8 mouse cellular contexts compared by ENCODE assay signal in genomic region chr5:122209591-122210368, GRCm38 (mm10). TPM values are rescaled to one million over a fixed set of nuclear protein-coding genes. Genes with fewer than 3 reads are reported as not detected.
DNase-seq lines count a peak whose midpoint lies in the region; ATAC-seq and TF ChIP-seq lines count a peak whose summit lies in the region.

No protein-coding gene starts in this region.

- H3K27ac ChIP-seq in hindbrain, embryonic 12.5 days, result peak overlapping the region; percentile 26; the same call in 1 of the 2 replicates
- H3K27ac ChIP-seq in limb, embryonic 14.5 days (replicated peaks; ENCODE audit: low read depth, low read length), result peak overlapping the region; percentile 43
- H3K27ac ChIP-seq in midbrain, embryonic 13.5 days, result no peak overlapping the region

- peaks cover 14% of the 10 kb centered on the region for H3K4me1 ChIP-seq in hindbrain, embryonic 12.5 days
- H3K4me1 ChIP-seq in limb, embryonic 14.5 days (ENCODE audit: control insufficient read depth, insufficient read depth, low read length), result peaks cover 13% of the 10 kb centered on the region
- H3K4me1 ChIP-seq in midbrain, embryonic 13.5 days (replicated peaks), result peaks cover 15% of the 10 kb centered on the region

- DNase-seq in CD4-positive helper T cell, adult 2 months (ENCODE audit: low read depth, low spot score), result peak; percentile 79
- peak; percentile 62 for DNase-seq in adrenal gland, postnatal 14 days
- DNase-seq in forelimb bud, embryonic 11.5 days (ENCODE audit: low read depth, low spot score), result peak; percentile 76
- DNase-seq in limb, embryonic 14.5 days (ENCODE audit: low spot score), result peak; percentile 82
- DNase-seq in splenic B cell, adult 2 months (ENCODE audit: low read depth, low spot score), result peak; percentile 90
- no peak for DNase-seq in right cerebral cortex, adult 2 months (ENCODE audit: low spot score in 2 of 2)

- H3K4me2 ChIP-seq in hindbrain, embryonic 12.5 days (replicated peaks), result peak overlapping the region; percentile 52
- peak overlapping the region; percentile 61 for H3K4me2 ChIP-seq in limb, embryonic 14.5 days (replicated peaks; ENCODE audit: low read depth, low read length, severe bottlenecking)
- peak overlapping the region; percentile 55 for H3K4me2 ChIP-seq in midbrain, embryonic 13.5 days (replicated peaks)

- 0 out of 2 replicates have a peak, but pooled peaks have one; percentile 35 for ATAC-seq in hindbrain, embryonic 12.5 days (ENCODE audit: low FRiP score)
- ATAC-seq in limb, embryonic 14.5 days (ENCODE audit: low FRiP score, low read depth), result peak; percentile 88
- peak; percentile 71; the same call in 1 of the 2 replicates for ATAC-seq in midbrain, embryonic 13.5 days

- no peaks in the 10 kb centered on the region for H3K27me3 ChIP-seq in hindbrain, embryonic 12.5 days
- H3K27me3 ChIP-seq in limb, embryonic 14.5 days (ENCODE audit: control insufficient read depth, insufficient read depth, low read length), result no peaks in the 10 kb centered on the region
- H3K27me3 ChIP-seq in midbrain, embryonic 13.5 days, result no peaks in the 10 kb centered on the region
- no peaks in the 10 kb centered on the region for H3K27me3 ChIP-seq in splenic B cell, adult 2 months (ENCODE audit: control insufficient read depth, insufficient read depth, low read length, poor library complexity, severe bottlenecking)

- 5% methylated on average over 20 of the region's 21 CpGs for WGBS in hindbrain, embryonic 12.5 days
- 7% methylated on average over 16 of the region's 21 CpGs for WGBS in limb, embryonic 14.5 days
- 2% methylated on average over 19 of the region's 21 CpGs for WGBS in midbrain, embryonic 13.5 days

- no peaks in the 10 kb centered on the region for H3K36me3 ChIP-seq in hindbrain, embryonic 12.5 days
- no peaks in the 10 kb centered on the region for H3K36me3 ChIP-seq in limb, embryonic 14.5 days (ENCODE audit: control insufficient read depth, insufficient read depth, low read length)
- H3K36me3 ChIP-seq in midbrain, embryonic 13.5 days, result no peaks in the 10 kb centered on the region
- peaks cover 5% of the 10 kb centered on the region for H3K36me3 ChIP-seq in splenic B cell, adult 2 months (ENCODE audit: control insufficient read depth, insufficient read depth, low read length, poor library complexity, severe bottlenecking)

- TF ChIP-seq POLR2A in limb, embryonic 14.5 days (IDR thresholded peaks at IDR 0.05; ENCODE audit: borderline replicate concordance, extremely low read depth, insufficient read depth, insufficient read length), result no peak

- peak overlapping the region; percentile 22 for H3K4me3 ChIP-seq in hindbrain, embryonic 12.5 days
- peak overlapping the region; percentile 33 for H3K4me3 ChIP-seq in limb, embryonic 14.5 days (replicated peaks; ENCODE audit: low read length)
- H3K4me3 ChIP-seq in midbrain, embryonic 13.5 days (replicated peaks), result peak overlapping the region; percentile 30

- H3K9ac ChIP-seq in hindbrain, embryonic 12.5 days, result peak overlapping the region; percentile 47; the same call in 1 of the 2 replicates
- peak overlapping the region; percentile 54 for H3K9ac ChIP-seq in limb, embryonic 14.5 days (ENCODE audit: low read depth, low read length, severe bottlenecking)
- peak overlapping the region; percentile 60 for H3K9ac ChIP-seq in midbrain, embryonic 13.5 days (replicated peaks)

- H3K9me3 ChIP-seq in hindbrain, embryonic 12.5 days (replicated peaks), result 0 out of 2 replicates have a peak, but pooled peaks cover 4% of the 10 kb centered on the region
- no peaks in the 10 kb centered on the region for H3K9me3 ChIP-seq in limb, embryonic 14.5 days (ENCODE audit: control insufficient read depth, low read length)
- H3K9me3 ChIP-seq in midbrain, embryonic 13.5 days, result no peaks in the 10 kb centered on the region

RNA-seq across cellular contexts. Expression of gene Hvcn1, which starts 3.2 kb away (rescaled TPM):
- total RNA-seq in adrenal gland, postnatal 14 days (2021), result 2.4 and 16.0 TPM in 2 replicates
- polyA plus RNA-seq in hindbrain, embryonic 12.5 days (2016; fragmentation: Nextera tagmentation; extraction: Ambion mirVana), result 6.5 and 6.7 TPM in 2 replicates
- polyA plus RNA-seq in limb, embryonic 14.5 days (2012; rRNA removed), result 9.6 and 10.4 TPM in 2 replicates
- polyA plus RNA-seq in limb, embryonic 14.5 days (2014; fragmentation: Nextera tagmentation; extraction: Ambion mirVana), result 8.6 and 8.9 TPM in 2 replicates
- 4.0 and 4.1 TPM in 2 replicates for polyA plus RNA-seq in midbrain, embryonic 13.5 days (2015; fragmentation: Nextera tagmentation; extraction: Ambion mirVana)

RNA-seq across cellular contexts. Expression of gene Ppp1cc, which starts 51.7 kb away (rescaled TPM):
- total RNA-seq in adrenal gland, postnatal 14 days (2021), result 155 and 191 TPM in 2 replicates
- polyA plus RNA-seq in hindbrain, embryonic 12.5 days (2016; fragmentation: Nextera tagmentation; extraction: Ambion mirVana), result 286 and 293 TPM in 2 replicates
- polyA plus RNA-seq in limb, embryonic 14.5 days (2012; rRNA removed), result 273 and 275 TPM in 2 replicates
- polyA plus RNA-seq in limb, embryonic 14.5 days (2014; fragmentation: Nextera tagmentation; extraction: Ambion mirVana), result 234 TPM in 2 replicates
- 235 and 262 TPM in 2 replicates for polyA plus RNA-seq in midbrain, embryonic 13.5 days (2015; fragmentation: Nextera tagmentation; extraction: Ambion mirVana)

RNA-seq across cellular contexts. Expression of gene Tctn1, which starts 54.5 kb away (rescaled TPM):
- 12.7 and 14.5 TPM in 2 replicates for total RNA-seq in adrenal gland, postnatal 14 days (2021)
- 7.5 and 7.7 TPM in 2 replicates for polyA plus RNA-seq in hindbrain, embryonic 12.5 days (2016; fragmentation: Nextera tagmentation; extraction: Ambion mirVana)
- 28.3 and 38.3 TPM in 2 replicates for polyA plus RNA-seq in limb, embryonic 14.5 days (2012; rRNA removed)
- polyA plus RNA-seq in limb, embryonic 14.5 days (2014; fragmentation: Nextera tagmentation; extraction: Ambion mirVana), result 5.5 TPM in 2 replicates
- polyA plus RNA-seq in midbrain, embryonic 13.5 days (2015; fragmentation: Nextera tagmentation; extraction: Ambion mirVana), result 6.2 and 6.4 TPM in 2 replicates

Comparison
In these comparisons a context has a peak if more than half of its experiments do, and no peak if none do; other contexts are left out.
1. DNase-seq: peak in CD4-positive helper T cell, adult 2 months (single experiment), adrenal gland, postnatal 14 days (single experiment), forelimb bud, embryonic 11.5 days (single experiment), limb, embryonic 14.5 days (single experiment) and splenic B cell, adult 2 months (single experiment); none in right cerebral cortex, adult 2 months (0 of 2).
2. ATAC-seq: peak in every context shown above with its lines; median percentile 88 in limb, embryonic 14.5 days; 71 in midbrain, embryonic 13.5 days; 35 in hindbrain, embryonic 12.5 days.
3. Peak in every context shown above with its lines, with median percentiles within 50 percentile points of each other: H3K4me2 ChIP-seq, H3K4me3 ChIP-seq and H3K9ac ChIP-seq.